Mouse (Mus musculus) myocyte (in vitro differentiated cells): Measurements from ENCODE around the gene Crat.

Experiments
- CEBPB ChIP-seq: IDR thresholded peaks from 2 replicates; pipeline ENCODE4 v1.6.1; 2011; ENCODE audit warnings: mild to moderate bottlenecking, moderate library complexity; ENCODE audit not compliant: poor library complexity, insufficient read depth, severe bottlenecking
- E2F4 ChIP-seq: IDR thresholded peaks from one replicate; pipeline ENCODE4 v1.6.1; 2011; ENCODE audit warnings: mild to moderate bottlenecking, control low read depth, moderate library complexity; ENCODE audit not compliant: insufficient read depth
- MAX ChIP-seq: IDR thresholded peaks from one replicate; pipeline ENCODE4 v1.6.1; 2011; ENCODE audit warnings: low read depth, mild to moderate bottlenecking, control low read depth
- MYOD1 ChIP-seq, 3 experiments: IDR thresholded peaks; one replicate each; pipeline ENCODE4 v1.6.1; 2011; ENCODE audit warnings: control low read depth in 2 of 3, low read depth in 2 of 3, mild to moderate bottlenecking in 2 of 3, moderate library complexity in 1 of 3; ENCODE audit not compliant: insufficient read length in 2 of 3, control insufficient read depth in 1 of 3
- MYOG ChIP-seq, 3 experiments: IDR thresholded peaks; one replicate each; pipeline ENCODE4 v1.6.1; 2011; ENCODE audit warnings: control low read depth in 2 of 3, low read depth in 2 of 3, mild to moderate bottlenecking in 2 of 3; ENCODE audit not compliant: insufficient read length in 2 of 3, control insufficient read depth in 1 of 3, insufficient read depth in 1 of 3
- POLR2A ChIP-seq: IDR thresholded peaks from one replicate; pipeline ENCODE4 v1.6.1; 2011; ENCODE audit warnings: low read depth, mild to moderate bottlenecking, control low read depth, moderate library complexity; ENCODE audit not compliant: insufficient read length
- POLR2AphosphoS2 ChIP-seq: IDR thresholded peaks from one replicate; pipeline ENCODE4 v1.6.1; 2011; ENCODE audit warnings: low read depth, control low read depth; ENCODE audit not compliant: insufficient read length
- SRF ChIP-seq: IDR thresholded peaks from one replicate; pipeline ENCODE4 v1.6.1; 2011; ENCODE audit warnings: low read depth; ENCODE audit not compliant: control insufficient read depth, insufficient read length
- TCF12 ChIP-seq: IDR thresholded peaks from one replicate; pipeline ENCODE4 v1.6.1; 2011; ENCODE audit warnings: mild to moderate bottlenecking, control low read depth; ENCODE audit not compliant: poor library complexity, insufficient read depth, severe bottlenecking
- TCF3 ChIP-seq: IDR thresholded peaks from one replicate; pipeline ENCODE4 v1.6.1; 2011; ENCODE audit warnings: low read depth, control low read depth; ENCODE audit not compliant: insufficient read length
- USF1 ChIP-seq: IDR thresholded peaks from one replicate; pipeline ENCODE4 v1.6.1; 2011; ENCODE audit warnings: low read depth, mild to moderate bottlenecking, control low read depth, moderate library complexity

DNA sequence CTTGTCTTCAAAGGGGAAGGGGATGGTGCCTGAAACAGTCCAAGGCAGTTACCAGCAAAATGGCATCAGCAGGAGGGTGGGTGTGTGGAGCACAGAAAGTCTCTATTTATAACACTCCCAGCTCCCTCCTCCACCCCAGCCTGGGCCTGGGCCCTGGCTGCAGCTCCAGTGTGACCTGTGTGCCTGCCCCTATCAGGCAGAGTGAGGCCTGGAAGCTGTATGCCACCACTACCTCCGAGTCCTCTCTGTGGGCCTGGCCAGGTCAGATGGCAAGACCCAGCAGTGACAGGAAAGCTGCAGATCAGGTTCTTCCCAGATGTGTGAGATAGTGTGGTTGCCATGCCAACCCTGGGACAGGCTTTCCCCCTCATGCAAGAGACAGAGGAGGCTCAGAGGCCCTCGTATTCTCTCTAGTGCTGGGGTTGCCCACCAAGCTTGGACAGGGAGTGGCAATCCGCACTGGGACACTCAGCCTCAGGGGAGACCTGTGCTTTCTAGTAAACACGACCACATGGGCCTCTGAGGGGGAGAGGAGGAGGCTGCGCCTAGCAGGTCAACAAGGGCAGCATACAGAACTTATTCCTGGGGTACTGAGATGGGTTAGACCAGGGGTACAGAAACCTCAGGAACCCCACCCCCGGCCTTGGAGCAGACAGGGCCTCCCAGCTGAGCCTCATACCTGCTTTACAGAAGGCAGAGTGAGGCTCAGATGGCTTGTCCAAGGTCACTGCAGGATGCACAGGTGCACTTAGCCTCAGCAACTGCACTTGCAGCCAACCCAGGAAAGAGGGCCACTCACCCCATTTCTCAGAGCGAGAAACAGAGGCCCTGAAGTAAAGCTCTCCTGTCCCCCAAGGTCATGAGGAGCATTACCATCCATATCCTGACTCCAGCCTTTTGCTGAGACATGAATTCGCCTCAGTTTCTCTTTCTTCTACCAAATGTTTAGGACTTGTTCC, 57.8 kb downstream of the Crat start:
- TF ChIP-seq POLR2A (no peak), MYOD1 (IDR thresholded peaks at IDR 0.05; ENCODE audit: control insufficient read depth in 1 of 3, insufficient read length in 2 of 3, low read depth in 2 of 3) (no peak), MAX (no peak), USF1 (no peak), E2F4 (no peak), TCF3 (no peak), MYOG (IDR thresholded peaks at IDR 0.05; ENCODE audit: control insufficient read depth in 1 of 3, insufficient read depth in 1 of 3, insufficient read length in 2 of 3, low read depth in 2 of 3) (no peak), POLR2AphosphoS2 (no peak), TCF12 (no peak), CEBPB (no peak), SRF (no peak)
